Mouse (Mus musculus) liver, embryonic 14.5 days (tissue): Measurements from ENCODE around the gene Bsnd. TPM values are rescaled to one million over a fixed set of nuclear protein-coding genes. Genes with fewer than 3 reads are reported as not detected.
A peak's percentile ranks its signal among the peaks of the same experiment; 100 is the strongest.

Experiments used
- ATAC-seq: fragments of 200-750 bp; cut with Nextera tagmentation; 2 replicates; pipeline ENCODE4 v1.8.0; 2017; ENCODE audit warnings: moderate number of reproducible peaks, mild to moderate bottlenecking, moderate library complexity; ENCODE audit not compliant: insufficient read depth
- DNase-seq, 3 experiments: peaks; one replicate each; pipeline ENCODE4 v3.0.0-alpha.2; 2012 to 2013; ENCODE audit warnings: low read depth in 3 of 3, low spot score in 3 of 3
- H3K27ac ChIP-seq: fragments of 300-500 bp; sonication (generic); 2 replicates; pipeline ENCODE4 v1.5.1; 2014; ENCODE audit warnings: moderate library complexity, mild to moderate bottlenecking, control low read depth, inconsistent platforms
- H3K27me3 ChIP-seq: fragments of 300-500 bp; sonication (generic); 2 replicates; pipeline ENCODE4 v1.6.1; 2014; ENCODE audit warnings: mild to moderate bottlenecking, low read length, moderate library complexity; ENCODE audit not compliant: control insufficient read depth, insufficient read depth
- H3K36me3 ChIP-seq: fragments of 300-500 bp; sonication (generic); replicated peaks from 2 replicates; pipeline ENCODE4 v1.6.1; 2014; ENCODE audit warnings: low read depth; ENCODE audit not compliant: control insufficient read depth, insufficient read depth
- H3K4me1 ChIP-seq, 2 experiments: fragments of 200-500 bp in 1 of 2; fragments of 300-500 bp in 1 of 2; sonication (generic) in 1 of 2; replicated peaks; 2 replicates each; pipeline ENCODE4 v1.6.1; 2012 to 2014; ENCODE audit warnings: antibody characterized with exemption in 1 of 2, inconsistent platforms in 1 of 2, low read length in 1 of 2; ENCODE audit not compliant: control insufficient read depth in 2 of 2, insufficient read depth in 2 of 2
- H3K4me2 ChIP-seq: fragments of 300-500 bp; sonication (generic); 2 replicates; pipeline ENCODE4 v1.6.1; 2014; ENCODE audit warnings: low read depth, mild to moderate bottlenecking, control low read depth, moderate library complexity
- H3K4me3 ChIP-seq, 2 experiments: fragments of 200-500 bp in 1 of 2; fragments of 300-500 bp in 1 of 2; sonication (generic) in 1 of 2; 2 replicates each; pipeline ENCODE4 v1.5.1; 2012 to 2014; ENCODE audit warnings: low read depth in 2 of 2, low read length in 2 of 2, mild to moderate bottlenecking in 2 of 2, control low read depth in 1 of 2, inconsistent platforms in 1 of 2, moderate library complexity in 1 of 2; ENCODE audit not compliant: insufficient read depth in 1 of 2
- H3K9ac ChIP-seq: fragments of 300-500 bp; sonication (generic); replicated peaks from 2 replicates; pipeline ENCODE4 v1.6.1; 2014; ENCODE audit warnings: mild to moderate bottlenecking, control low read depth, moderate library complexity
- H3K9me3 ChIP-seq: fragments of 300-500 bp; sonication (generic); 2 replicates; pipeline ENCODE4 v1.6.1; 2016; ENCODE audit warnings: low read length, mixed read lengths; ENCODE audit not compliant: control insufficient read depth
- CTCF ChIP-seq: IDR thresholded peaks from 2 replicates; pipeline ENCODE4 v1.5.1; 2016; ENCODE audit warnings: antibody characterized with exemption, low read depth, control low read depth
- EP300 ChIP-seq: IDR thresholded peaks from 2 replicates; pipeline ENCODE4 v1.6.1; 2016; ENCODE audit warnings: antibody characterized with exemption, low read depth
- WGBS: fragments of 180-500 bp; shearing (Covaris S2); extraction: QIAGEN DNeasy Blood & Tissue Kit; methylation state at CpG from one replicate; pipeline ENCODE4 v1.1.7; 2014; ENCODE audit not compliant: insufficient replicate concordance; 5-methylcytosine and 5-hydroxymethylcytosine counted together
- polyA plus RNA-seq, 2 experiments: library from polyadenylated mRNA; depleted of rRNA in 1 of 2; stranded (reverse) in 1 of 2; unstranded in 1 of 2; fragments of >200 nt; fragmentation: Nextera tagmentation in 1 of 2; extraction: Ambion mirVana in 1 of 2; gene quantifications; 2 replicates each; pipeline versions ENCODE4 v1.2.1 to v1.2.3; 2012 to 2014

Bsnd gene
- polyA plus RNA-seq, 2 experiments: not detected

GRCm38 (mm10) chr4:106530113-106530482 lies 38.0 kb upstream of the Bsnd start:
- Histone ChIP-seq H3K4me2 (no peak overlapping the region), H3K36me3 (no peaks in the 10 kb centered on the region), H3K27me3 (no peaks in the 10 kb centered on the region), H3K4me3 (no peak overlapping the region), H3K27ac (no peak overlapping the region), H3K9me3 (no peaks in the 10 kb centered on the region), H3K4me1 (no peaks in the 10 kb centered on the region), H3K9ac (no peak overlapping the region)
- WGBS: 56% methylated on average over 9 of the region's 9 CpGs
- no peak for DNase-seq
- TF ChIP-seq CTCF: no peak
- ATAC-seq: peak; percentile 21; the same call in 1 of the 2 replicates

DNA sequence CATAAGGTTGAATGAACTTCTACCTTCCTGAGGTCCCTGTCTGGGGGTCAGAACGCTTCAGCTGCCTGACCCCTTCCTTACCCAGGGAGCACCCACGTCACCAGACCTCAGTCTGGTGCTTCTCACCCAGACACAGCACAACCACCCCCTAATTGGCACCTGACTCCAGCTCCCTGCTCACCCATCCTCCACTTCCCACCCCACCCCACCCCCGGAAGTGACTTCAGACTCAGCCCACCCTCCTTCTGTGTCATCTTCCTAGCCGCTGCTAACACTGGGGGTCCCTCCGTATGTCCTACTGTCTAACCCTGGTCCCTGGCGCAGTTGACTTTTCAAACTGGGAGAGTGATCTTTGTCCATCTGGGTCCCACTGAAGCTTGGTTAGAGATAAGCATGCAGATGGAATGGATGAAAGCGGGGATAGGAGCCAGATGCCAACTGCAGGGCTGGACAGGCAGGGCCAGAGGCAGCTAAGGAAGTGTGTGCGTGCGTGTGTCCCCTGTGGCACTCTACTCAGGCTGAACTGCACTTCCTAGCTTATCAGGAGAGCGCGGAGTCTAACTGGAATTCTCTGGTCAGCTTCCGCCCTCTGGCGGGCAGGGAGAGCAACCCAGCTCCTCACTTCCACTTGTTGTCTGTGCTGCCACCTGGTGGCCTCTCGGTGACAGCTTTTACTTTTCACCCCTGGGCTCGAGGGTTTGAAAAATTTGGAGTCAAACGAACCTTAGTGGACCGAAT lies 37.5 kb upstream of the Bsnd start:
- Histone ChIP-seq H3K9me3 (no peaks in the 10 kb centered on the region), H3K27me3 (no peaks in the 10 kb centered on the region), H3K9ac (peak overlapping the region; percentile 36; the same call in 1 of the 2 replicates), H3K4me1 (no peaks in the 10 kb centered on the region), H3K36me3 (no peaks in the 10 kb centered on the region), H3K27ac (no peak overlapping the region), H3K4me2 (peak overlapping the region; percentile 61), H3K4me3 (peak overlapping the region; percentile 13 to 29; a peak in 2 of 4 replicates)
- WGBS: 13% methylated on average over 17 of the region's 17 CpGs
- TF ChIP-seq EP300 (no peak), CTCF (peak; percentile 100)
- ATAC-seq (peak; percentile 82), DNase-seq (peak; percentile 75 to 83 (median 79))

DNA sequence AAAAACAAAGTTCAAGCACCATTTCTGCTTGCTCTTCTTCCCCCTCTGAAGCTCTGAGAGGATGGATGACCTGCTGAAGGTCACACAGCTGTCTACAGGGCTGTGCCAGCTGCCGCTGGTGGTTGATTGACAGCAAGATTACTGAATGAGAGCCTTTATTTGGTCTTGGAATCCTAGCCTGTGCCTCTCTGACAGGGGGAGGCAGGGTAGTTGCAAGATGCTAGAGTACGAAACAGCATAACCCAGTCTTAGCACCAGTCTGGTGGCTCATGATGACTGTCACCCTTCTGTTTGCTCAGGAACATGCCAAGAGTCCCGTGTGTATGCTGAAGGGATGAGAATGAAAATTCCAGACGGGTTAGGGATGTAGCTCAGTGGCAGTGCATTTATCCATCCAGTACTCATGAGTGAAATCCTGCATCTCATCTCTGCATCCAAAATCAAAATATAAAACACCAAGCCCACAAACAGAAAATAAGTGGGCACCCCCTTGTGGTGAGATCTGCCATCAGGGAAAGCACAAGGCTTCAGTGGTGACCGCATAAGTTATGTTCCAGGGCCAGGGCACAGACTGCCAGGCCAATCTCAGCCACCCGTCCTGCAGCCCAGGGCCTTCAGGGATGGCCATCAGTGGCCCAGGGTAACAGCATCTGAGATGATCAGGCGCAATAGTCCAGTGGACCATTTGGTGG lies 35.9 kb upstream of the Bsnd start:
- H3K36me3 ChIP-seq: no peaks in the 10 kb centered on the region
- TF ChIP-seq CTCF (0 out of 2 replicates have a peak, but pooled peaks have one; percentile 41), EP300 (no peak)
- ATAC-seq (no peak), DNase-seq (no peak)
- H3K9me3 ChIP-seq: no peaks in the 10 kb centered on the region
- no peak overlapping the region for H3K9ac ChIP-seq
- H3K27me3 ChIP-seq: no peaks in the 10 kb centered on the region
- H3K27ac ChIP-seq: no peak overlapping the region
- H3K4me1 ChIP-seq: no peaks in the 10 kb centered on the region
- H3K4me2 ChIP-seq: no peak overlapping the region
- no peak overlapping the region for H3K4me3 ChIP-seq
- WGBS: 57% methylated on average over 7 of the region's 7 CpGs

- Histone ChIP-seq H3K27ac (no peak overlapping the region), H3K9me3 (no peaks in the 10 kb centered on the region), H3K4me3 (no peak overlapping the region), H3K27me3 (no peaks in the 10 kb centered on the region), H3K9ac (no peak overlapping the region), H3K4me2 (no peak overlapping the region), H3K4me1 (no peaks in the 10 kb centered on the region), H3K36me3 (no peaks in the 10 kb centered on the region)
- no peak for DNase-seq
- no peak for TF ChIP-seq EP300
- no peak for TF ChIP-seq CTCF
- ATAC-seq: no peak
- WGBS: 59% methylated on average over 2 of the region's 2 CpGs
Measured at GRCm38 (mm10) chr4:106525001-106525400, 32.9 kb upstream of the Bsnd start.

GRCm38 (mm10) chr4:106524131-106524530 lies 32.0 kb upstream of the Bsnd start:
- no peak for DNase-seq
- Histone ChIP-seq H3K36me3 (no peaks in the 10 kb centered on the region), H3K27ac (no peak overlapping the region), H3K4me3 (no peak overlapping the region), H3K27me3 (no peaks in the 10 kb centered on the region), H3K9ac (no peak overlapping the region), H3K4me2 (no peak overlapping the region), H3K9me3 (no peaks in the 10 kb centered on the region), H3K4me1 (no peaks in the 10 kb centered on the region)
- TF ChIP-seq CTCF (no peak), EP300 (no peak)
- 12% methylated on average over 2 of the region's 2 CpGs for whole genome bisulfite sequencing
- ATAC-seq: no peak
